Mouse (Mus musculus): ENCODE results near the gene Asf1b. TPM values are rescaled to one million over a fixed set of nuclear protein-coding genes. Genes with fewer than 3 reads are reported as not detected.
"Not testable (repeated sequence)": the region's sequence is repeated elsewhere in the genome, so short reads cannot be mapped to it uniquely, and the experiment has no call there.

Gene Asf1b
- total and polyA plus RNA-seq, 3 experiments: 62.2 to 101 (median 71.1) TPM

- no peaks in the 10 kb centered on the region for H3K27me3 ChIP-seq (replicated peaks)
- dilution Hi-C loops (cut with MboI; ENCODE audit: extremely low pct_ligation_motif_present, extremely low pct_unique_long_range_greater_than_20kb, low sequenced_read_pairs): no loop called here
Measured at GRCm38 (mm10) chr8:84004533-84005201, 49.4 kb downstream of the Asf1b start.

DNA sequence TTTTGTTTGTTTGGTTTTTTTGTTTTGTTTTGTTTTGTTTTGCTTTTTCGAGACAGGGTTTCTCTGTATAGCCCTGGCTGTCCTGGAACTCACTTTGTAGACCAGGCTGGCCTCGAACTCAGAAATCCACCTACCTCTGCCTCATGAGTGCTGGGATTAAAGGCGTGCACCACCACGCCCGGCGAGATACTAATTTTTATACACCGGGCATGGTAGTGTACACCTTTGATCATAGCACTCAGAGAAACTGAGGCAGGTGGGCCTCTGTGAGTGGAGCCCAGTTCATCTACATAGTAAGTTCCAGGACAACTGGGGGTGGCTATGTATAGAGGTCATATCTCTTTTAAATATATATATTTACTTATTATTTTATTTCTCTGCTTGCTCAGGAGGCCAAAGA lies 50.2 kb downstream of the Asf1b start:
- H3K9me3 ChIP-seq (replicated peaks; ENCODE audit: low read length); dilution Hi-C loops (cut with MboI; ENCODE audit: extremely low pct_ligation_motif_present, extremely low pct_unique_long_range_greater_than_20kb, low sequenced_read_pairs); H3K27ac ChIP-seq (ENCODE audit: insufficient read depth, low read depth); H3K27me3 ChIP-seq (replicated peaks); H3K79me2 ChIP-seq (replicated peaks; ENCODE audit: control insufficient read depth, extremely low read depth, insufficient read depth, poor library complexity, severe bottlenecking); in situ Hi-C loops (cut with MboI; ENCODE audit: low pct_ligation_motif_present, low pct_unique_long_range_greater_than_20kb, low sequenced_read_pairs); DNase-seq (ENCODE audit: extremely low read depth); H3K4me3 ChIP-seq (replicated peaks in 1 of 3; ENCODE audit: low read depth in 2 of 3, low read length in 2 of 3, poor library complexity in 1 of 3): not testable (repeated sequence)
- H3K36me3 ChIP-seq (replicated peaks in 1 of 2; ENCODE audit: control insufficient read depth in 1 of 2, insufficient read depth in 1 of 2, low read length in 1 of 2): peaks cover 12 to 27% of the 10 kb centered on the region in 2 experiments
- H3K4me1 ChIP-seq (ENCODE audit: control insufficient read depth in 1 of 2, insufficient read depth in 2 of 2): peaks cover 8 to 30% of the 10 kb centered on the region in 2 experiments
- 0 out of 2 replicates have a peak overlapping the region, but pooled peaks have one; percentile 62 for H3K4me2 ChIP-seq (ENCODE audit: insufficient read depth, low read depth, poor library complexity, severe bottlenecking)
- peak overlapping the region; percentile 86; the same call in 1 of the 2 replicates for H3K9ac ChIP-seq (ENCODE audit: insufficient read depth, low read depth)

More at GRCm38 (mm10) chr8:84004533-84005201, 49.4 kb downstream of the Asf1b start:
- peaks cover 9 to 27% of the 10 kb centered on the region in 2 experiments for H3K4me1 ChIP-seq (ENCODE audit: control insufficient read depth in 1 of 2, insufficient read depth in 2 of 2)
- H3K79me2 ChIP-seq (replicated peaks; ENCODE audit: control insufficient read depth, extremely low read depth, insufficient read depth, poor library complexity, severe bottlenecking): no peaks in the 10 kb centered on the region
- peak; percentile 98 for DNase-seq (ENCODE audit: extremely low read depth)
- peak overlapping the region; percentile 81 for H3K27ac ChIP-seq (ENCODE audit: insufficient read depth, low read depth)
- peak; percentile 53; the same call in 1 of the 2 replicates for TF ChIP-seq BHLHE40 (IDR thresholded peaks at IDR 0.05; ENCODE audit: low read depth, low read length)
- TF ChIP-seq ELF1 (IDR thresholded peaks at IDR 0.05; ENCODE audit: low read depth, low read length): peak; percentile 95
- peak; percentile 93 for TF ChIP-seq HCFC1 (IDR thresholded peaks at IDR 0.05; ENCODE audit: low read depth, low read length)
- TF ChIP-seq KAT2A (IDR thresholded peaks at IDR 0.05; ENCODE audit: insufficient replicate concordance, low read length): peak; percentile 90; the same call in 1 of the 2 replicates
- peak; percentile 77 for TF ChIP-seq IRF4 (IDR thresholded peaks at IDR 0.05; ENCODE audit: low read depth, low read length)
- peak; percentile 60; the same call in 1 of the 2 replicates for TF ChIP-seq SIN3A (IDR thresholded peaks at IDR 0.05; ENCODE audit: low read length)
- no peak for TF ChIP-seq UBTF (IDR thresholded peaks at IDR 0.05; ENCODE audit: low read depth, low read length)
- peak; percentile 87 for TF ChIP-seq CHD2 (IDR thresholded peaks at IDR 0.05; ENCODE audit: low read length)
- TF ChIP-seq NRF1 (IDR thresholded peaks at IDR 0.05; ENCODE audit: low read depth, low read length): peak; percentile 90
- TF ChIP-seq MAFK (IDR thresholded peaks at IDR 0.05; ENCODE audit: insufficient replicate concordance, low read length): peak; percentile 40; the same call in 1 of the 2 replicates
- TF ChIP-seq MYC (IDR thresholded peaks at IDR 0.05; ENCODE audit: low read depth, low read length): peak; percentile 71; the same call in 1 of the 2 replicates
- peak; percentile 95 for TF ChIP-seq ZNF384 (IDR thresholded peaks at IDR 0.05; ENCODE audit: low read depth, low read length)
- no peak for TF ChIP-seq POLR2AphosphoS2 (IDR thresholded peaks at IDR 0.05; ENCODE audit: low read depth, low read length)
- TF ChIP-seq ETS1 (conservative IDR thresholded peaks at IDR 0.05; ENCODE audit: low read depth, low read length): no peak; the same call in 1 of the 2 replicates
- TF ChIP-seq MEF2A (IDR thresholded peaks at IDR 0.05; ENCODE audit: borderline replicate concordance, low read depth, low read length): no peak; the same call in none of the 2 replicates
- 0 out of 2 replicates have a peak, but pooled peaks have one; percentile 69 for TF ChIP-seq MAZ (IDR thresholded peaks at IDR 0.05; ENCODE audit: low read depth, low read length)
- no peak; the same call in 1 of the 2 replicates for TF ChIP-seq GABPA (IDR thresholded peaks at IDR 0.05; ENCODE audit: insufficient replicate concordance, low read depth, low read length)
- peak; percentile 72 for TF ChIP-seq TBP (conservative IDR thresholded peaks at IDR 0.05; ENCODE audit: low read depth, low read length)
- peak; percentile 64; the same call in 1 of the 2 replicates for TF ChIP-seq TCF12 (IDR thresholded peaks at IDR 0.05; ENCODE audit: low read depth, low read length)
- peak overlapping the region; percentile 55 to 58 (median 55) for H3K4me3 ChIP-seq (replicated peaks in 1 of 3; ENCODE audit: low read depth in 2 of 3, low read length in 2 of 3, poor library complexity in 1 of 3)
- H3K4me2 ChIP-seq (ENCODE audit: insufficient read depth, low read depth, poor library complexity, severe bottlenecking): peak overlapping the region; percentile 62
- in situ Hi-C loops (cut with MboI; ENCODE audit: low pct_ligation_motif_present, low pct_unique_long_range_greater_than_20kb, low sequenced_read_pairs): no loop called here
- peaks cover 14 to 35% of the 10 kb centered on the region in 2 experiments for H3K36me3 ChIP-seq (replicated peaks in 1 of 2; ENCODE audit: control insufficient read depth in 1 of 2, insufficient read depth in 1 of 2, low read length in 1 of 2)
- no peaks in the 10 kb centered on the region for H3K9me3 ChIP-seq (replicated peaks; ENCODE audit: low read length)
- H3K9ac ChIP-seq (ENCODE audit: insufficient read depth, low read depth): peak overlapping the region; percentile 86
